Mouse (Mus musculus): ENCODE data around the gene Hdc. TPM values are rescaled to one million over a fixed set of nuclear protein-coding genes. Genes with fewer than 3 reads are reported as not detected.
A peak's percentile ranks its signal among the peaks of the same experiment; 100 is the strongest.

Hdc gene
- polyA plus RNA-seq, 1 experiment from 2014 or later, result 1.4 TPM

DNA sequence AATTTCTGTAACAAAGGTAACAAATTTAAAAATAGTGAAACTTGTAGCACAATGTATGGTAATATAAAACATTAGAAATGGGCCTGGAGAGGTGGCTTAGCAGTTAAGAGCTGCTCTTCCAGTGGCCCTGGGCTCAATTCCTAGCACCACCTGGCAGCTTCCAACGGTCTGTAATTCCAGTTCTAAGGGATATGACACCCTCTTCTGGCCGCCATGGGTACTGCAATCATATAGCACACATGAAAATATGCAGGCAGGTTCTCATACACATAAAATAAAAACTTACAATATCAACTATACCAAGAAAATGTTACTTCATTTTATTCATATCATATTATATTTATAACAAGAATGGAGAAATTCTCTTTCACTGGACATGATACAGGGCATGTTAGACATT is 21.2 kb upstream of the Hdc start:
- no peak overlapping the region for H3K4me2 ChIP-seq (ENCODE audit: low read depth, low read length)
- H3K9me3 ChIP-seq (replicated peaks; ENCODE audit: control insufficient read depth, low read length), result no peaks in the 10 kb centered on the region
- H3K27ac ChIP-seq (replicated peaks; ENCODE audit: low read depth, low read length), result no peak overlapping the region
- ATAC-seq (replicated peaks; ENCODE audit: insufficient number of reproducible peaks, low FRiP score, low TSS enrichment, low read depth) (no peak), DNase-seq (ENCODE audit: low spot score) (no peak)
- H3K4me1 ChIP-seq (ENCODE audit: control insufficient read depth, insufficient read depth, low read length), result no peaks in the 10 kb centered on the region
- peaks cover 17% of the 10 kb centered on the region for H3K36me3 ChIP-seq (replicated peaks; ENCODE audit: control insufficient read depth, insufficient read depth, low read depth, low read length)
- H3K4me3 ChIP-seq (ENCODE audit: low read depth, low read length), result no peak overlapping the region
- 90% methylated on average over 2 of the region's 2 CpGs for WGBS
- no peak overlapping the region for H3K9ac ChIP-seq (replicated peaks; ENCODE audit: low read length)
- H3K27me3 ChIP-seq (ENCODE audit: control insufficient read depth, insufficient read depth, low read length), result no peaks in the 10 kb centered on the region

DNA sequence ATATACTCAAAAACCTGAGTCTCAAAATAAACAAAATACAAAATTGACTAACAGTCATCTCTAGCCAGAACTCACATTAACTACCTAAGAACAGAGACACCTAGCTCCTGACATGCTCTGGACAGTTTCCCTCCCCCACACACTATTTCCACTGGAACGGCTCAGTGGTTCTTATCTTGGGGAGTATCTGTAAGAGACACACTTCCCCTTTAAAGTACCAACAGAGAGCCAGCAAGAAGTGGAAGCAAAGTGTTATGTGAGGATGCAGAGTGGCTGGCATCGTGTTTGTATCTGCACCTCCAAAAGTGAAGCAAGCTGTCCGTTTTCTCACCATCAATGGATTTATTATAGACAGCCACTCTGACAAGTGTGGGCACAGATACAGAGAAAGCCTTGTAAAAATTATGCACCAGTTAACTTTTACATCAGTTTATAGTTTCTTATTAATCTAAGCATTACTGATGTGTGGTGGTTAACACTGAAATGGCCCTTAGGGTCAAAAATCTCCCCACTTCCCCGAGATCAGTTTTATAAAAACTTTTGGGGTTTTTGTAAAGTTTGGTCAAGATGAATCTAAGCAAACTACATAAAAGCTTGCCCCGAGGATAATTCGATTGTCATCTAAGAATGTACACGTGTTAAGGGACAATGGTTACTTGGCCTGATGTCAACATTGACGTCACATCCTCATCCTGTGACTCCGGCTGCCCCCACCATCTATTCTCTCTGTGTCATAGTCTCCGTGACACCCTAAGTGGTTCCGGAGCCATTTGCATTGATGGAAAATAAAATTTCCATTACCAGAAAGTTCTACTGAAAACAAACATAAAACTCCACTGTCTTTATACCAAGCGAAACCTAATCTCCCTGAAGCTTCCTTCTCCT is 17.1 kb upstream of the Hdc start:
- no peak overlapping the region for H3K9ac ChIP-seq (replicated peaks; ENCODE audit: low read length)
- H3K4me3 ChIP-seq (ENCODE audit: low read depth, low read length), result no peak overlapping the region
- H3K4me2 ChIP-seq (ENCODE audit: low read depth, low read length), result no peak overlapping the region
- no peaks in the 10 kb centered on the region for H3K4me1 ChIP-seq (ENCODE audit: control insufficient read depth, insufficient read depth, low read length)
- DNase-seq (ENCODE audit: low spot score), result no peak
- H3K27me3 ChIP-seq (ENCODE audit: control insufficient read depth, insufficient read depth, low read length), result no peaks in the 10 kb centered on the region
- H3K36me3 ChIP-seq (replicated peaks; ENCODE audit: control insufficient read depth, insufficient read depth, low read depth, low read length), result peaks cover 7% of the 10 kb centered on the region
- 85% methylated on average over 12 of the region's 12 CpGs for WGBS
- no peak for ATAC-seq (replicated peaks; ENCODE audit: insufficient number of reproducible peaks, low FRiP score, low TSS enrichment, low read depth)
- no peaks in the 10 kb centered on the region for H3K9me3 ChIP-seq (replicated peaks; ENCODE audit: control insufficient read depth, low read length)
- no peak overlapping the region for H3K27ac ChIP-seq (replicated peaks; ENCODE audit: low read depth, low read length)

DNA sequence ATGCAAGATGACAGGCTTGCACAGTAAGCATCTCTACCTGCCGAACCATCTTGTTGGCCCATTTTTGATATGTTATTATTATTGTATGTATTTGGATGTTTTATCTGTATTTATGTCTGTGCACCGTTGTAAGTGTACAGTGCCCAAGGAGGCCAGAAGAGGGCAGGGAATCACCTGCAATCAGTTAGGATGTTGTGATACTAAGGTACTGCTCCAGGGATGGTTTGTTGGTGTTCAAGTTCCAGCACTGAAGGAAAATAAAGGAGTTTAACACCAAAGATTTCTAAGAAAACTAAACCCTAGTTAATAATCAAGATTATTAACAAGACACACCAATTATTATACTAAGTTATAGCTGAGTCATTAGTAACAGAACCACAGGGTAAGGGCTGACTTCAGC is 14.1 kb upstream of the Hdc start:
- H3K27ac ChIP-seq (replicated peaks; ENCODE audit: low read depth, low read length), result no peak overlapping the region
- no peak overlapping the region for H3K4me3 ChIP-seq (ENCODE audit: low read depth, low read length)
- H3K4me2 ChIP-seq (ENCODE audit: low read depth, low read length), result no peak overlapping the region
- no peaks in the 10 kb centered on the region for H3K27me3 ChIP-seq (ENCODE audit: control insufficient read depth, insufficient read depth, low read length)
- H3K9ac ChIP-seq (replicated peaks; ENCODE audit: low read length), result no peak overlapping the region
- ATAC-seq (replicated peaks; ENCODE audit: insufficient number of reproducible peaks, low FRiP score, low TSS enrichment, low read depth) (no peak), DNase-seq (ENCODE audit: low spot score) (no peak)
- no peaks in the 10 kb centered on the region for H3K4me1 ChIP-seq (ENCODE audit: control insufficient read depth, insufficient read depth, low read length)
- WGBS, result 90% methylated on average over 2 of the region's 2 CpGs
- H3K36me3 ChIP-seq (replicated peaks; ENCODE audit: control insufficient read depth, insufficient read depth, low read depth, low read length), result no peaks in the 10 kb centered on the region
- no peaks in the 10 kb centered on the region for H3K9me3 ChIP-seq (replicated peaks; ENCODE audit: control insufficient read depth, low read length)

DNA sequence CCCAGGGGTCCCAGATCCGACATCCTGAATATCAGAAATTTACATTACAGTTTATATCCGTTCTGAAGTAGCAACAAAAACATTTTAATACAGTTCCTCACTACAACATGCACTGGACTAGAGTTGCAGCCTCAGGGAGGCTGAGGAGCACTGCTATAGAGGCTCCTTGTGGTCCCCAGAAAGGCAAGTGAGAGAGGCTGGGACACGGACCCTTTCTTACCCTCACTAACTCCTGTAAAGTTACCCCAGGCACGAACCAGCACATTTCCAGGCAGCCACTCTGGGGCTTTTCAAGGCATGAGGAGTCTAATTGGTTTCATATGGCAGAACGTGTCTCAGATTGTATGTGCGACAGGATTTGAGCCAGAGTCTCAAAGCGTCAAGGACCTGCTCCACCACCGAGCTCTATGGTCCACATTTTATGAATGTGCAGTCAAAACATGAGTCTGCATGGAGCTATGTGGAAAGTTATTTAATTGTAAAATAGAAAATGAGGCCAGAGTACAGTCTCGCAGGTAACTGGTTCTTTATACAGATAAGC is 9.4 kb upstream of the Hdc start:
- Histone ChIP-seq H3K36me3 (replicated peaks; ENCODE audit: control insufficient read depth, insufficient read depth, low read depth, low read length) (no peaks in the 10 kb centered on the region), H3K27ac (replicated peaks; ENCODE audit: low read depth, low read length) (no peak overlapping the region), H3K4me3 (ENCODE audit: low read depth, low read length) (no peak overlapping the region), H3K4me1 (ENCODE audit: control insufficient read depth, insufficient read depth, low read length) (no peaks in the 10 kb centered on the region), H3K9me3 (replicated peaks; ENCODE audit: control insufficient read depth, low read length) (no peaks in the 10 kb centered on the region), H3K9ac (replicated peaks; ENCODE audit: low read length) (no peak overlapping the region), H3K4me2 (ENCODE audit: low read depth, low read length) (no peak overlapping the region), H3K27me3 (ENCODE audit: control insufficient read depth, insufficient read depth, low read length) (no peaks in the 10 kb centered on the region)
- DNase-seq (ENCODE audit: low spot score) (peak; percentile 78), ATAC-seq (replicated peaks; ENCODE audit: insufficient number of reproducible peaks, low FRiP score, low TSS enrichment, low read depth) (0 out of 2 replicates have a peak, but pooled peaks have one; percentile 23)
- WGBS, result 43% methylated on average over 9 of the region's 9 CpGs

DNA sequence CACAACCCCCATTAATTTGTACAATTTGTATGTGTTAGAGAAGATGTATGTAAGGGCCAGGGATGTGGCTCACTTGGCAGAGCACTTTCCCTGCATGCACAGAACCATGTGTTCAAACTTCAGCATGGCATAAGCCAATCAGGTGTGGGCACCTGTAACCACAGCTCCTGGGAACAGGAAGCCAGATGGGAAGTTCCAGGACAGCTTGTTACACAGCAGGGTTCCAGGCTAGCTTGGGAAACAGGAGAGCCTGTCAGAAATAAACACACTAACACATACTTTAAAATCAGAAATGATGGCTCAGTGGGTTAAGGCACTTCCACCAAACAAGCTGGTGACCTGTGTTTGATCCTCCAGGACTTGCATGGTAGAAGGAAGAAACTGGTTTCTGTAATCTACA is 4.0 kb upstream of the Hdc start:
- ATAC-seq (replicated peaks; ENCODE audit: insufficient number of reproducible peaks, low FRiP score, low TSS enrichment, low read depth) (no peak), DNase-seq (ENCODE audit: low spot score) (no peak)
- Histone ChIP-seq H3K36me3 (replicated peaks; ENCODE audit: control insufficient read depth, insufficient read depth, low read depth, low read length) (no peaks in the 10 kb centered on the region), H3K27ac (replicated peaks; ENCODE audit: low read depth, low read length) (no peak overlapping the region), H3K4me2 (ENCODE audit: low read depth, low read length) (no peak overlapping the region), H3K9me3 (replicated peaks; ENCODE audit: control insufficient read depth, low read length) (no peaks in the 10 kb centered on the region), H3K4me3 (ENCODE audit: low read depth, low read length) (no peak overlapping the region), H3K4me1 (ENCODE audit: control insufficient read depth, insufficient read depth, low read length) (no peaks in the 10 kb centered on the region), H3K9ac (replicated peaks; ENCODE audit: low read length) (no peak overlapping the region), H3K27me3 (ENCODE audit: control insufficient read depth, insufficient read depth, low read length) (no peaks in the 10 kb centered on the region)

DNA sequence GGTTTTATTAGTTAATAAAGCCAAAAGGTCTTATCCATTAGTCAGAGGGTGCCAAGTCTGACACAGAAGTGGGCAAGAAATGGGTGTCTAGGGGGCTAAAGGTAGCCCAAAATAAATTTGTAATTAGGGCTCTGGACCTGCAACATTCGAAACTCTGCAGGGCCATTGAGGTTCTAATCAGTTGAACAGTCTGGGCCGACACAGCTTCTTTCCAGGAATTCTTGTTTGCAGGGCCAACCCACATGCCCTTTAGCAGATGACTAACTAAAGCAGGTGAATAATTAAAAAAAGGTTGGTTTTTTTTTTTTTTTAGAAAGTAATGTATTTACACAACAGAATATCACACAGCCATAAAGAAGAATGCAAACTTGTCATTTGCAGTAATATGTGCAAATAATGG is 3.4 kb upstream of the Hdc start:
- H3K9ac ChIP-seq (replicated peaks; ENCODE audit: low read length), result no peak overlapping the region
- no peaks in the 10 kb centered on the region for H3K36me3 ChIP-seq (replicated peaks; ENCODE audit: control insufficient read depth, insufficient read depth, low read depth, low read length)
- no peaks in the 10 kb centered on the region for H3K4me1 ChIP-seq (ENCODE audit: control insufficient read depth, insufficient read depth, low read length)
- DNase-seq (ENCODE audit: low spot score), result no peak
- no peak overlapping the region for H3K4me2 ChIP-seq (ENCODE audit: low read depth, low read length)
- H3K9me3 ChIP-seq (replicated peaks; ENCODE audit: control insufficient read depth, low read length), result no peaks in the 10 kb centered on the region
- no peak for ATAC-seq (replicated peaks; ENCODE audit: insufficient number of reproducible peaks, low FRiP score, low TSS enrichment, low read depth)
- H3K4me3 ChIP-seq (ENCODE audit: low read depth, low read length), result no peak overlapping the region
- no peaks in the 10 kb centered on the region for H3K27me3 ChIP-seq (ENCODE audit: control insufficient read depth, insufficient read depth, low read length)
- 85% methylated on average over 2 of the region's 2 CpGs for WGBS
- H3K27ac ChIP-seq (replicated peaks; ENCODE audit: low read depth, low read length), result no peak overlapping the region

DNA sequence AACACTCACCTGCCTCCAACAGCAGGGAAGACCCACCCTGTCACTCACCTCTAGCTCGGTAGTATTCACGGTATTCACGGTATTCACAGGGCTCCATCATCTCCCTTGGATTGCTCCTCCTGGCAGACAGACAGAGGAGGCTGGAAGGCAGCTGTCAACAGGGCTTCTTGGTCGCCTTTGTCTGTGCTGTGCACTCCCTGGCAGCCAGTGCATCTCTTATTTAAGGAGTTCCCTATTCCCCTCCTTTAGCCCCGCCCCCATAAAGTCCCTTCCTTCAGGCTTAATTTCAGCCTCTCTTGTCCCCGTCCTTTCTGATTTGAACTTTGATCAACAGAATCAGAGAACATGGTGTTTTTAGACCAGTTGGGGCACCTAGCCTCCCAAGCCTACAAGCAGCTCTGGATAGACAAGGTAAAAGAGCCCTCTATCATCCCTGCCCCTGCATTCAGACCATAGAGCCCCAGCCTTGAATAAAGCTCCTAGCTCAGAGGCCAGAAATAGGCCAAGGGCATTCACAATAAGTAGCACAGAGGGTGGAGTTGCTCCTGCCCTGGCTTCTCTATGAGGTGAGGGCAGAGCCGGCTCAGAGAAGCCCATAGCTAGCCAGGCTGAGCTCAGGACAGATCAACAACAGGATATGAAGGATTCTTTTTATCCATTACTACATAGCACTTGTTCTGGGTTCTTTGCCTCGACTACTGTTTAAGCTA is 474 bp downstream of the Hdc start:
- DNase-seq (ENCODE audit: low spot score) (no peak), ATAC-seq (replicated peaks; ENCODE audit: insufficient number of reproducible peaks, low FRiP score, low TSS enrichment, low read depth) (no peak)
- no peak overlapping the region for H3K27ac ChIP-seq (replicated peaks; ENCODE audit: low read depth, low read length)
- no peak overlapping the region for H3K4me2 ChIP-seq (ENCODE audit: low read depth, low read length)
- no peaks in the 10 kb centered on the region for H3K36me3 ChIP-seq (replicated peaks; ENCODE audit: control insufficient read depth, insufficient read depth, low read depth, low read length)
- H3K4me3 ChIP-seq (ENCODE audit: low read depth, low read length), result no peak overlapping the region
- no peaks in the 10 kb centered on the region for H3K27me3 ChIP-seq (ENCODE audit: control insufficient read depth, insufficient read depth, low read length)
- no peaks in the 10 kb centered on the region for H3K4me1 ChIP-seq (ENCODE audit: control insufficient read depth, insufficient read depth, low read length)
- no peaks in the 10 kb centered on the region for H3K9me3 ChIP-seq (replicated peaks; ENCODE audit: control insufficient read depth, low read length)
- 29% methylated on average over 8 of the region's 8 CpGs for WGBS
- no peak overlapping the region for H3K9ac ChIP-seq (replicated peaks; ENCODE audit: low read length)

DNA sequence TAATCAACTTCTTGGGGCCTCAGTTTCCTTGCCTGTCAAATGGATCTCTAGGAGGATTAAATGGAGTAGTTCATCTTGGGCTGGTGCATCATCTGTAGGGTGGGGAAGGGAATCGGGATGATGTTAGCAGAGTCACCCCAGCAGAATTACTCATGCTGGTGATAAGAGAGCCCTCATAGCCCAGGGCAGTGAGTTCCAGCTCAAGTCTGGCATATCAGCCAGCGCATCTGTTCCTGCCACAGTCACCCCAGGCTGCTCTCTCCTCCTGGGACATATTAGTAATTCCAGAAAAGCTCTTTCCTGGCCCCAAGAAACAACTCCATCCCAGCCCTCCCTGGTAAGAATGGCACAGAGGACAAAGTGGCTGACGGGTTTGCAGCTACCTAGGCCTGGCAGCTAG is 3.7 kb downstream of the Hdc start:
- no peaks in the 10 kb centered on the region for H3K36me3 ChIP-seq (replicated peaks; ENCODE audit: control insufficient read depth, insufficient read depth, low read depth, low read length)
- H3K4me2 ChIP-seq (ENCODE audit: low read depth, low read length), result no peak overlapping the region
- ATAC-seq (replicated peaks; ENCODE audit: insufficient number of reproducible peaks, low FRiP score, low TSS enrichment, low read depth), result no peak
- no peak overlapping the region for H3K27ac ChIP-seq (replicated peaks; ENCODE audit: low read depth, low read length)
- H3K4me3 ChIP-seq (ENCODE audit: low read depth, low read length), result no peak overlapping the region
- H3K27me3 ChIP-seq (ENCODE audit: control insufficient read depth, insufficient read depth, low read length), result no peaks in the 10 kb centered on the region
- WGBS, result 84% methylated on average over 3 of the region's 3 CpGs
- H3K9ac ChIP-seq (replicated peaks; ENCODE audit: low read length), result no peak overlapping the region
- DNase-seq (ENCODE audit: low spot score), result no peak
- H3K9me3 ChIP-seq (replicated peaks; ENCODE audit: control insufficient read depth, low read length), result no peaks in the 10 kb centered on the region
- H3K4me1 ChIP-seq (ENCODE audit: control insufficient read depth, insufficient read depth, low read length), result no peaks in the 10 kb centered on the region
